Mouse (Mus musculus) midbrain, embryonic 14.5 days (tissue): ENCODE data around the gene Nt5c. TPM values are rescaled to one million over a fixed set of nuclear protein-coding genes. Genes with fewer than 3 reads are reported as not detected.

ENCODE experiments used
- ATAC-seq: fragments of 200-750 bp; cut with Nextera tagmentation; 2 replicates; pipeline ENCODE4 v1.8.0; 2017; ENCODE audit warnings: moderate number of reproducible peaks, moderate library complexity; ENCODE audit not compliant: low FRiP score, low TSS enrichment
- DNase-seq: peaks from one replicate; pipeline ENCODE4 v3.0.0-alpha.2; 2015
- H3K27ac ChIP-seq: fragments of 300-500 bp; sonication (generic); replicated peaks from 2 replicates; pipeline ENCODE4 v1.5.1; 2014; ENCODE audit warnings: mild to moderate bottlenecking, low read depth, low read length, moderate library complexity
- H3K27me3 ChIP-seq: fragments of 300-500 bp; sonication (generic); 2 replicates; pipeline ENCODE4 v1.6.1; 2014; ENCODE audit warnings: low read length, control low read depth, mixed read lengths; ENCODE audit not compliant: control insufficient read depth, insufficient read depth
- H3K36me3 ChIP-seq: fragments of 300-500 bp; sonication (generic); 2 replicates; pipeline ENCODE4 v1.6.1; 2014; ENCODE audit warnings: low read length, control low read depth; ENCODE audit not compliant: control insufficient read depth, insufficient read depth
- H3K4me1 ChIP-seq: fragments of 300-500 bp; sonication (generic); 2 replicates; pipeline ENCODE4 v1.6.1; 2014; ENCODE audit warnings: mild to moderate bottlenecking, antibody characterized with exemption, low read length, control low read depth; ENCODE audit not compliant: control insufficient read depth, insufficient read depth
- H3K4me2 ChIP-seq: fragments of 300-500 bp; sonication (generic); 2 replicates; pipeline ENCODE4 v1.6.1; 2014; ENCODE audit warnings: mild to moderate bottlenecking, low read length, moderate library complexity
- H3K4me3 ChIP-seq: fragments of 300-500 bp; sonication (generic); replicated peaks from 2 replicates; pipeline ENCODE4 v1.5.1; 2014; ENCODE audit warnings: low read depth, low read length
- H3K9ac ChIP-seq: fragments of 300-500 bp; sonication (generic); replicated peaks from 2 replicates; pipeline ENCODE4 v1.6.1; 2014; ENCODE audit warnings: mild to moderate bottlenecking, low read length, moderate library complexity
- H3K9me3 ChIP-seq: fragments of 300-500 bp; sonication (generic); 2 replicates; pipeline ENCODE4 v1.6.1; 2016; ENCODE audit warnings: low read length, control low read depth, mixed read lengths; ENCODE audit not compliant: control insufficient read depth
- WGBS: fragments of 180-500 bp; shearing (Covaris S2); extraction: QIAGEN DNeasy Blood & Tissue Kit; methylation state at CpG from one replicate; pipeline ENCODE4 v1.1.7; 2014; 5-methylcytosine and 5-hydroxymethylcytosine counted together
- microRNA-seq: library from miRNA; unstranded; fragments of <30 nt; microRNA quantifications from one replicate; pipeline ENCODE4, GENCODE M21; 2016
- polyA plus RNA-seq: library from polyadenylated mRNA; unstranded; fragments of >200 nt; fragmentation: Nextera tagmentation; extraction: Ambion mirVana; gene quantifications from 2 replicates; pipeline ENCODE4 v1.2.1, GENCODE M21; 2014

Gene Nt5c
- polyA plus RNA-seq, 1 experiment from 2014 or later = 93.9 TPM

DNA sequence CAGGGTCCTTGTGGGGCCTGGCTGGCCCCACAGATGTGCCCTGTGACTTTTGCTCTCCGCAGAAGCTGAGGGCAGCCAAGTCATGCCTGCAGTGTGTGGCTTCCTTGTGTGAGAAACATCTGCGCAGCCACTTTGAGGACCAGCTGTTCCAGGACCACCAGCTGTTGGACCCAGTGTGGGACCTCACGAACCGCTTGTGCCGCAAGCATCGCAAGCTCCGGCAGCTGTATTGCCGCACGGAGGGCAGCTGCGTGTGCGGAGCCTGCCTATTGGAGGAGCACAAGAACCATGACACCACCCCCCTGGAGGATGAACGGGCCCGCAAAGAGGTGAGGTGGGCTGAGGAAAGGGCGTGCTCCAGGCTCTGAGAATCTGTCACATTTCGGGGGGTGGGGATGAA lies 50.2 kb downstream of the Nt5c start:
- H3K9me3 ChIP-seq = no peaks in the 10 kb centered on the region
- H3K9ac ChIP-seq = no peak overlapping the region
- DNase-seq (no peak), ATAC-seq (no peak)
- H3K4me1 ChIP-seq = no peaks in the 10 kb centered on the region
- no peaks in the 10 kb centered on the region for H3K36me3 ChIP-seq
- WGBS = 52% methylated on average over 15 of the region's 15 CpGs
- no peak overlapping the region for H3K27ac ChIP-seq
- H3K4me2 ChIP-seq = no peak overlapping the region
- H3K27me3 ChIP-seq = no peaks in the 10 kb centered on the region
- H3K4me3 ChIP-seq = no peak overlapping the region

Small RNAs within 50 kb of the gene (microRNA-seq; reads per million reads assigned to microRNA genes)
- not detected for gene Mir3968

Other genes starting within 250 kb of the Nt5c start
- gene Grin2c, start 224.6 kb downstream of the Nt5c start, polyA plus RNA-seq = 0.12 and 0.49 TPM in 2 replicates
- gene Fdxr, start 214.8 kb downstream of the Nt5c start, polyA plus RNA-seq = 15.0 and 15.9 TPM in 2 replicates
- 0.72 and 1.4 TPM in 2 replicates for gene Fads6, start 194.2 kb downstream of the Nt5c start, polyA plus RNA-seq
- not detected in 2 replicates for gene Otop2, start 184.7 kb downstream of the Nt5c start, polyA plus RNA-seq
- gene Ush1g, start 169.8 kb downstream of the Nt5c start, polyA plus RNA-seq = 0.08 and 0.16 TPM in 2 replicates
- 0.54 and 1.4 TPM in 2 replicates for gene Otop3, start 157.1 kb downstream of the Nt5c start, polyA plus RNA-seq
- 43.3 and 52.6 TPM in 2 replicates for gene Hid1, start 124.1 kb downstream of the Nt5c start, polyA plus RNA-seq
- gene Cdr2l, start 109.9 kb downstream of the Nt5c start, polyA plus RNA-seq = 27.1 and 29.5 TPM in 2 replicates
- 222 and 223 TPM in 2 replicates for gene Mrpl58, start 88.1 kb downstream of the Nt5c start, polyA plus RNA-seq
- 838 and 924 TPM in 2 replicates for gene Atp5h, start 71.9 kb downstream of the Nt5c start, polyA plus RNA-seq
- 37.3 and 41.6 TPM in 2 replicates for gene Kctd2, start 71.7 kb downstream of the Nt5c start, polyA plus RNA-seq
- not detected in 2 replicates for gene Trim80, start 51.3 kb downstream of the Nt5c start, polyA plus RNA-seq
- not detected in 2 replicates for gene Slc16a5, start 29.4 kb downstream of the Nt5c start, polyA plus RNA-seq
- gene Armc7, start 16.2 kb downstream of the Nt5c start, polyA plus RNA-seq = 16.3 and 16.7 TPM in 2 replicates
- 1,631 and 1,863 TPM in 2 replicates for gene Jpt1, start 22.5 kb upstream of the Nt5c start, polyA plus RNA-seq
- gene Sumo2, start 44.4 kb upstream of the Nt5c start, polyA plus RNA-seq = 1,242 and 1,259 TPM in 2 replicates
- 83.7 and 107 TPM in 2 replicates for gene Nup85, start 72.6 kb upstream of the Nt5c start, polyA plus RNA-seq
- gene Mrps7, start 112.1 kb upstream of the Nt5c start, polyA plus RNA-seq = 75.7 and 83.4 TPM in 2 replicates
- gene Gga3, start 112.2 kb upstream of the Nt5c start, polyA plus RNA-seq = 29.3 and 34.3 TPM in 2 replicates
- gene Mif4gd, start 121.1 kb upstream of the Nt5c start, polyA plus RNA-seq = 9.7 and 11.4 TPM in 2 replicates
- gene Slc25a19, start 136.4 kb upstream of the Nt5c start, polyA plus RNA-seq = 35.8 and 39.8 TPM in 2 replicates
- 113 and 135 TPM in 2 replicates for gene Grb2, start 216.7 kb upstream of the Nt5c start, polyA plus RNA-seq